Mouse (Mus musculus) inflammation-experienced regulatory T-cells, adult 6 months (primary cell): ENCODE measurements around the gene Rora. TPM values are rescaled to one million over a fixed set of nuclear protein-coding genes. Genes with fewer than 3 reads are reported as not detected.

Experiments used
- ATAC-seq: one replicate; pipeline ENCODE4 v1.8.0; 2017
- polyA plus RNA-seq, 3 experiments: library from polyadenylated mRNA; unstranded; fragments of 100-300 nt; shearing (Covaris generic); gene quantifications; one replicate each; pipeline ENCODE4 v1.2.1; 2017

Rora gene
- 10 to 100 TPM; 38.3 to 98.2 (median 52.9) TPM for polyA plus RNA-seq

- no peak for ATAC-seq
Observed at GRCm38 (mm10) chr9:68653211-68654038, at the start of gene Rora. Gene Rora, plus strand, starts transcription at chr9:68653786.

GRCm38 (mm10) chr9:68614006-68614405 is 39.6 kb upstream of the Rora start:
- no peak for ATAC-seq

GRCm38 (mm10) chr9:68617116-68617515 is 36.5 kb upstream of the Rora start:
- ATAC-seq = no peak

GRCm38 (mm10) chr9:68620036-68620435 is 33.5 kb upstream of the Rora start:
- no peak for ATAC-seq

- ATAC-seq = no peak
Observed at GRCm38 (mm10) chr9:68620441-68620840, 33.1 kb upstream of the Rora start.

GRCm38 (mm10) chr9:68624981-68625380 is 28.6 kb upstream of the Rora start:
- no peak for ATAC-seq

- ATAC-seq = no peak
Observed at GRCm38 (mm10) chr9:68637301-68637700, 16.3 kb upstream of the Rora start.

GRCm38 (mm10) chr9:68641123-68641522 is 12.5 kb upstream of the Rora start:
- ATAC-seq = no peak

- ATAC-seq = no peak
Observed at GRCm38 (mm10) chr9:68648061-68648460, 5.5 kb upstream of the Rora start.

- no peak for ATAC-seq
Observed at GRCm38 (mm10) chr9:68654039-68654332, 400 bp downstream of the Rora start.

- no peak for ATAC-seq
Observed at GRCm38 (mm10) chr9:68654333-68655017, 889 bp downstream of the Rora start.

- no peak for ATAC-seq
Observed at GRCm38 (mm10) chr9:68655018-68656005, 1.7 kb downstream of the Rora start.

GRCm38 (mm10) chr9:68656076-68656795 is 2.6 kb downstream of the Rora start:
- no peak for ATAC-seq

- no peak for ATAC-seq
Observed at GRCm38 (mm10) chr9:68656796-68657130, 3.2 kb downstream of the Rora start.

- ATAC-seq = no peak
Observed at GRCm38 (mm10) chr9:68670731-68671130, 17.1 kb downstream of the Rora start.

- ATAC-seq = no peak
Observed at GRCm38 (mm10) chr9:68672459-68672858, 18.9 kb downstream of the Rora start.

GRCm38 (mm10) chr9:68673221-68673620 is 19.6 kb downstream of the Rora start:
- no peak for ATAC-seq

GRCm38 (mm10) chr9:68679871-68680374 is 26.3 kb downstream of the Rora start:
- ATAC-seq = no peak

GRCm38 (mm10) chr9:68683938-68684337 is 30.4 kb downstream of the Rora start:
- ATAC-seq = no peak

GRCm38 (mm10) chr9:68685562-68685961 is 32.0 kb downstream of the Rora start:
- ATAC-seq = no peak

GRCm38 (mm10) chr9:68687251-68687874 is 33.8 kb downstream of the Rora start:
- ATAC-seq = no peak

- ATAC-seq = no peak
Observed at GRCm38 (mm10) chr9:68688151-68688550, 34.6 kb downstream of the Rora start.
